Mouse (Mus musculus) midbrain, embryonic 15.5 days (tissue): ENCODE data around the gene Sema3b. TPM values are rescaled to one million over a fixed set of nuclear protein-coding genes. Genes with fewer than 3 reads are reported as not detected.

Experiments used
- ATAC-seq: fragments of 200-750 bp; cut with Nextera tagmentation; replicated peaks from 2 replicates; pipeline ENCODE4 v1.8.0; 2017; ENCODE audit warnings: moderate TSS enrichment
- H3K27ac ChIP-seq: fragments of 300-500 bp; sonication (generic); 2 replicates; pipeline ENCODE4 v1.5.1; 2015; ENCODE audit warnings: mild to moderate bottlenecking, inconsistent platforms
- H3K27me3 ChIP-seq: fragments of 300-500 bp; sonication (generic); replicated peaks from 2 replicates; pipeline ENCODE4 v1.6.1; 2015; ENCODE audit warnings: inconsistent platforms
- H3K36me3 ChIP-seq: fragments of 300-500 bp; sonication (generic); replicated peaks from 2 replicates; pipeline ENCODE4 v1.6.1; 2015; ENCODE audit warnings: inconsistent platforms
- H3K4me1 ChIP-seq: fragments of 300-500 bp; sonication (generic); 2 replicates; pipeline ENCODE4 v1.6.1; 2015; ENCODE audit warnings: inconsistent platforms
- H3K4me2 ChIP-seq: fragments of 300-500 bp; sonication (generic); 2 replicates; pipeline ENCODE4 v1.6.1; 2015; ENCODE audit warnings: inconsistent platforms, mild to moderate bottlenecking, moderate library complexity
- H3K4me3 ChIP-seq: fragments of 300-500 bp; sonication (generic); 2 replicates; pipeline ENCODE4 v1.5.1; 2015; ENCODE audit warnings: mild to moderate bottlenecking, inconsistent platforms
- H3K9ac ChIP-seq: fragments of 300-500 bp; sonication (generic); 2 replicates; pipeline ENCODE4 v1.6.1; 2015; ENCODE audit warnings: mild to moderate bottlenecking, inconsistent platforms
- H3K9me3 ChIP-seq: fragments of 300-500 bp; sonication (generic); 2 replicates; pipeline ENCODE4 v1.6.1; 2016; ENCODE audit warnings: inconsistent platforms
- WGBS: fragments of 180-500 bp; shearing (Covaris S2); methylation state at CpG from one replicate; pipeline ENCODE4 v1.1.7; 2015; ENCODE audit warnings: mixed read lengths; 5-methylcytosine and 5-hydroxymethylcytosine counted together
- polyA plus RNA-seq: library from polyadenylated mRNA; unstranded; fragments of >200 nt; fragmentation: Nextera tagmentation; extraction: Ambion mirVana; gene quantifications from 2 replicates; pipeline ENCODE4 v1.2.1, GENCODE M21; 2015

The Sema3b gene
- polyA plus RNA-seq, 1 experiment from 2014 or later, result 4.3 TPM

DNA sequence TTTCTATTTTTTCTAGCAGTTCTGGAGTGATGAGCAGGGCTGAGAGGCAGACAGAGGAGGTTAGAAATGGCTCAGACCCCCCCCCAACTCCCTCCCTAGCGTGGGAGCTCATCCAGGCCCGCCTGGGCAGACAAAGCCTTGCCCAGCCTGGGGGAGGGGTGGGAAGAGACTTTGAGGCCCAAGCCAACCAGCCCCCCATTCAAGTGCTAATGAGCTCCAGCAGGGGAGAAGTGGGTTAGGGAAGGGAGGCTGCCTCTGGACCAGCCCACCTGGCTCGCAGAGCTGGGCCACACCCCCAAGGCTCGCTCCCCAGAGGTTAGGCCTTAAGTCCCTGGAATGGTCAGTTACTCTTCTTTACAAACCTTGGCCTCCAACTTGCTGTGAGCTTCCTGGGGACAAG, 21.5 kb upstream of the Sema3b start:
- Histone ChIP-seq H3K9me3 (no peaks in the 10 kb centered on the region), H3K4me2 (peak overlapping the region; percentile 97), H3K9ac (peak overlapping the region; percentile 3; the same call in 1 of the 2 replicates), H3K4me3 (peak overlapping the region; percentile 2; the same call in 1 of the 2 replicates), H3K4me1 (peaks cover 91% of the 10 kb centered on the region), H3K27ac (peak overlapping the region; percentile 92), H3K27me3 (no peaks in the 10 kb centered on the region), H3K36me3 (no peaks in the 10 kb centered on the region)
- 3% methylated on average over 4 of the region's 4 CpGs for WGBS
- peak; percentile 7 for ATAC-seq

DNA sequence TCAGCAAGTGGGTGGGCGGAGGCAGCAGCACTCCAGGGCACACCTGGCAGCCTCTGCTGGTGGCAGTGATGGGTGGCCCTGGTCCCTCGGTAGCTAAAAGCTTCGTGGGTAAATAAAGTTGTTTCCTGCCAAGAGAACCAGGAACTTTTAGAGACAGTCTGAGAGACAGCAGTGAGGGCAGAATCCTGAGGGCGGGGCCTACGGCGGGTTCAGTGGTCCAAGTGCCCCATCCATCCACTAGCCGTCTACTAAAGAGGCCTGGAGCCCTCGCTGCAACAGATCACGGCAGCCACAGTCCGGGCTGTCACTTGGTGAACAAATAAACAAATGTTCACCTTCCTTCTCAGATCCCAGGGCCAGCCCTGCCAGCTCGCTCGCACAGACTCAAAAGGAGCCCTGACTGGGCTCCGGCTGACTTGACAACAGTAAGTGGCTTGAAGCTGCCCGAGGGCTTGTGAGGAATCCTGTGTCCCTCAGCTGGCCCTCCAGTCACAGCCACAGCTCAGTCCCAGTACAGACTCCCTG, 20.9 kb upstream of the Sema3b start:
- H3K27ac ChIP-seq, result peak overlapping the region; percentile 92
- ATAC-seq, result peak; percentile 3; the same call in 1 of the 2 replicates
- peak overlapping the region; percentile 3; the same call in 1 of the 2 replicates for H3K9ac ChIP-seq
- peaks cover 91% of the 10 kb centered on the region for H3K4me1 ChIP-seq
- H3K9me3 ChIP-seq, result no peaks in the 10 kb centered on the region
- H3K4me3 ChIP-seq, result peak overlapping the region; percentile 2; the same call in 1 of the 2 replicates
- H3K36me3 ChIP-seq, result no peaks in the 10 kb centered on the region
- no peaks in the 10 kb centered on the region for H3K27me3 ChIP-seq
- WGBS, result 5% methylated on average over 14 of the region's 14 CpGs
- H3K4me2 ChIP-seq, result peak overlapping the region; percentile 97

DNA sequence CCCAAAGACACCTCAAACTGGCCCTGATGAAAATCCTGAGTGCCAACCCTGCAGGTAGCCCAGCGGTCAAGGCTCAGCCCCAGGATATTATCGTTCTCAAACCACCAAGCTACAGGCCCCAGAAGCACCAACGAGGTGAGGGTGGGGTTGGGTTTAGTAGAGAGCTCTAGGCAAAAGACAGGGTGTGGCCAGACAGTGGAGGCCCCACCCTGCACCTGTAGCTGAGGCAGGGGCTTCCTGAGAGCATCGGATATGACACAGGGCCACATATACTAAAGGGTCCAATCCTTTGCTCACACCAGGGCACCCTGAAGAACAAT, 20.3 kb upstream of the Sema3b start:
- Histone ChIP-seq H3K9ac (peak overlapping the region; percentile 17; the same call in 1 of the 2 replicates), H3K4me2 (peak overlapping the region; percentile 97), H3K27ac (peak overlapping the region; percentile 92), H3K4me1 (peaks cover 91% of the 10 kb centered on the region), H3K27me3 (no peaks in the 10 kb centered on the region), H3K36me3 (no peaks in the 10 kb centered on the region), H3K9me3 (no peaks in the 10 kb centered on the region), H3K4me3 (no peak overlapping the region)
- WGBS, result 25% methylated on average over 4 of the region's 4 CpGs
- ATAC-seq, result no peak

DNA sequence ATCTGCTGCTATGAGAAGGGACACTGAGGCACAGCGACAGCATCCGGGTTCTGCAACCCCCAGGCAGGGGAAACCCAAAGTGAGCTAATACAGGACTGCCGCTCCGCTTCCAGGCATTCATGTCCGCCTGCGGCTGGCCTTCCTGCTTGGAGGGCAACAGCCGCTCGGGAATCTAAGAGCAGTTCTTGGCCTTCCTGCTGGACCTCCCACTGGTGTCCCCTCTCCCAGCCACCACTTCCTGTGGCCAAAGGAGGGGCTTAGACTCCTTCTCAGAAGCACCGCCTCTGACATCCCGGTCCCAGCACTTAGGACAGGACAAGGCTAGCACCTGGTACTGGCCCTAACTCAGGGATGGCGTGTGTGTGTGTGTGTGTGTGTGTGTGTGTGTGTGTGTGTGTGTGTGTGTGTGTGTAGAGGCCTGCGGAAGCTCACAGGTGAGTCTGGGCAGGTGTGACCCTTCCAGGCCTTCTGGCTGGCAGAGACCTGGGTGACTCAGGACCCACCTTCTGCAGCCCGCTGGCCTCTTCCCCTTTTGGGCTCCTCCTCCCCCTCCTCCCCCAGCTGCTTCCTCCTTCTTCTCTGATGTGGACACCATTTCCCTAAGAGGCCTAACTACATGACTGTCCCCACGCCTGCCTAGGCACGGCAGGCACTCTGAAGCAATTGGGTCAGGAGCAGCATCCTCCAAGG, 19.8 kb upstream of the Sema3b start:
- no peaks in the 10 kb centered on the region for H3K27me3 ChIP-seq
- H3K27ac ChIP-seq, result peak overlapping the region; percentile 92
- 28% methylated on average over 15 of the region's 15 CpGs for WGBS
- peaks cover 86% of the 10 kb centered on the region for H3K4me1 ChIP-seq
- no peaks in the 10 kb centered on the region for H3K9me3 ChIP-seq
- H3K9ac ChIP-seq, result peak overlapping the region; percentile 31
- H3K36me3 ChIP-seq, result no peaks in the 10 kb centered on the region
- no peak overlapping the region for H3K4me3 ChIP-seq
- H3K4me2 ChIP-seq, result peak overlapping the region; percentile 97
- ATAC-seq, result no peak

DNA sequence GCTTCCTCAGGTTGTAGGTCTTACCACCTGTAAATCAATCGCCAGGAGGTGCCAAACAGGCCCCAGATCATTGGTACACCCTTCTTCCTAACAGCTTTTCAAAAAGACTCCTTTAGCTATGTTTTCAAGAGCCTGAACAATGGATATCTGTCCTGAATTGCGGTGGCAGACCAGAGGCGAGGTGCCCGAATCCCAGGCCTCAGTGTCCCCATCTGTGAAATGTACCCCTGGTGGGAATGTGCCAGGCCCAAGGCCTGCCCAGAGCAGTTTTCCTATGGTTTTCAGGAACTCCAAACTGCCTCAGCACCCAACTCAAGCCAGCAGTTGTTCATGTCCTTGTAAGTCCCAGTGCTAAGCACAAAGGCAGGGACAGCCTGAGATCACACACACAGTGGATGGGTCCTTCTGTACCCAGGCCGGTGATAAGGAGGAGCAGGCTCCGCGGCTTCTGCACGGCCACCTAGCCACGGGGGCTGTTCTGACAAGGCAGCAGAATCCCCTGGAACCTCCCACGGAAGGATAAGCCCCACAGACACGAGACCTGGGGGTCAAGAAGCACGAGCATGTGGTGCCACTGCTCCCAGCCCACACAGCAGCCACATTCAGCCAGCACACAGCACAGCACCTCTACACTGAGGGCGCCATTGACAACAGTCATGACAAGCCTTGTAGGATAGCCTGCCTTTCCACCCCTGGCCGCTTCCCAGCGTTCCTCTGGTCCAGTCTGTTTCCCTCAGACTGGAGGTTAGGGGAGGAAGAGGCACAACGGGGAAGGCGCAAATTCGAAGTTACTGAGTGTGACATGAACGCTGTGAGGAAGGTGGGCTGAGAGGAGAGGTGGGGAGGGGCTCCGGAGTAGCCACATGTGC, 18.6 kb upstream of the Sema3b start:
- no peaks in the 10 kb centered on the region for H3K27me3 ChIP-seq
- 11% methylated on average over 20 of the region's 20 CpGs for WGBS
- H3K27ac ChIP-seq, result peak overlapping the region; percentile 92
- H3K9me3 ChIP-seq, result no peaks in the 10 kb centered on the region
- 0 out of 2 replicates have a peak overlapping the region, but pooled peaks have one; percentile 1 for H3K4me3 ChIP-seq
- peak overlapping the region; percentile 97 for H3K4me2 ChIP-seq
- ATAC-seq, result no peak
- H3K9ac ChIP-seq, result peak overlapping the region; percentile 31
- H3K36me3 ChIP-seq, result no peaks in the 10 kb centered on the region
- H3K4me1 ChIP-seq, result peaks cover 74% of the 10 kb centered on the region

DNA sequence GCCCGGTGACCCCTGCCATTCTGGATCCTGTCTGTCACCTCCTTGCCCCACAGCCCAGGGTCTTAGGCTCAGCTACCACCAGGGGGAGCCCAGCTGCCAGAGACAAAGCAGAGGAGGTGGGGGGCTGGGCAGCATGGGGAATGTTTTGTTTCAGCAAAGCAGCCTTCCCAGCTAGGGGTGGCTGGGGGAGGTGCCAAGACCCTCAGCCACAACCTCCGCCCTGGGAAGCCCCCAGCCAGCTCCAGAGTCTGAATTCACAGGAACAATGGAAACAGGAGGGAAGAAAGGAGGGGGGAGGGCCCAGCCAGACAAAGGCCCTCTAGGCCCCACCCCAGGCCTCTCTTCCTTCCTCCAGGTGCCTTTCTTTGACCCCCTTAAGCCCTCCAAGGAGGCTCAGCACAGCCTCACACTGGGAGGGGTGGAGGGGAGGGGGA, 17.8 kb upstream of the Sema3b start:
- no peaks in the 10 kb centered on the region for H3K36me3 ChIP-seq
- 0 out of 2 replicates have a peak overlapping the region, but pooled peaks have one; percentile 8 for H3K4me3 ChIP-seq
- peaks cover 67% of the 10 kb centered on the region for H3K4me1 ChIP-seq
- H3K9me3 ChIP-seq, result no peaks in the 10 kb centered on the region
- H3K27ac ChIP-seq, result peak overlapping the region; percentile 92
- H3K27me3 ChIP-seq, result no peaks in the 10 kb centered on the region
- 0% methylated on average over 2 of the region's 2 CpGs for WGBS
- ATAC-seq, result peak; percentile 73
- peak overlapping the region; percentile 97 for H3K4me2 ChIP-seq
- peak overlapping the region; percentile 31 for H3K9ac ChIP-seq

DNA sequence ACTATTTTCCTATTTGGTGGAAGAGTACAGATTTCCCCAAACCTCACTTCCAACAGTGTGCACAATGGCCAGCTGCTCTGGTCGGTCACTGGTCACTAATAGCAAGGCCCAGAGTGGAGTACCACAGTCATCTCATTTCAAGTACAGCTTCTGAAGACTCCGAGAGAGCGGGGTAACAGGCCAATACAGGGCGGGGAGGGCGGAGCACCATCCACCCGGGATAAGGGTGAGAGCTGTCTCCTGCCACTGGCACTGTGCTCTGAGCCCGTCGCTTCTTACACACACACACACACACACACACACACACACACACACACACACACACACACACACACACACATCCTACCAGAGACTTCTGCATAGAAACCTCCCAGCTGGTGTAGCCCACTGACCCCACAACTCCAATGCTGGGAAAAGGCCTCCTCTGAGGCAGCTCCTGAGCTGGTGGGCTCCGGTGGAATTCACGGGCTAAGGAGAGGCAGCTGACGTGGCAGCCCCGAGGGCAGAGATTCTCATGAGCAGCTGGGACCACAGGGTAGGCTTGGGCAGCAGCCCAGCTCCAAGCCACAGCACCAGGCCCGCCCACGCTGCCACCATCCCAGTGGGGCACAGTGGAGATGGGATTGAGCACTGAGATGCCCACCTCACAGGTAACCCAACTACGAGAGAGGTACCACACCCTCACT, 17.3 kb upstream of the Sema3b start:
- Histone ChIP-seq H3K36me3 (no peaks in the 10 kb centered on the region), H3K4me3 (0 out of 2 replicates have a peak overlapping the region, but pooled peaks have one; percentile 8), H3K4me1 (peaks cover 61% of the 10 kb centered on the region), H3K27ac (peak overlapping the region; percentile 92), H3K27me3 (no peaks in the 10 kb centered on the region), H3K4me2 (peak overlapping the region; percentile 97), H3K9me3 (no peaks in the 10 kb centered on the region), H3K9ac (peak overlapping the region; percentile 31)
- ATAC-seq, result peak; percentile 50
- 23% methylated on average over 15 of the region's 15 CpGs for WGBS

DNA sequence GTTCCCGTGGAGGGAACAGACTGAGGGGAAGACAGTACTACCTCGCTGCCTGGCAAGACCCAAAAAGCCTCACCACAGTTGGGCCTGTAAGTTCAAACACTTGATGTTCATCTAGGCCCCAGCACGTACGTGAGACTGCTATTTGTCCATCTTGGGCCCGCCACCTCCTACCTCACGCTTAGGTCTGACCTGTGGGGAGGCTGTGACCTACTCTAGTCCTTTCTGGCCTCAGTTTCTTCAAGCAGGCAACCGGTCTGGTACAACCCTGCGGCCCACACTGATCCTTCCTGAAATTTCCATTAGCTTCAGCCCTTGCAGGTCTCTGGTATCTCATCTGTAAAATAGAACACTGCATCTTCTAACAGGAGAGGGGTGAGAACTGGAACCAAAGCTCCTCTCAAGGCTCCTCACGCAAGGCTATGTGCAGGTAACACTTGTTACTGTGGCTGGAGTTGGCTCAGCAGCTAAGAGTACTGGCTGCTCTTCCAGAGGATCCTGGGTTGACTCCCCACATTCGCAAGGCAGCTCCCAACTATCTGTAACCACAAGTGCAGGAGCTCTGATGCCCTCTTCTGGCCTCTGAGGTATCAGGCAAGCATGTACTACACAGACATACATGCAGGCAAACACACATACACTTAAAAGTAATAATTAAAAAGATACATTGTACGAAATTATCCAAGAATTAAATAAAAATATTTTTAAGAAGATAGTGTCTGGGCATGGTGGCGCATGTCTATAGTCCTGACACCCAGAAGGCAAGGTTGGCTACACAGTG, 16.5 kb upstream of the Sema3b start:
- no peaks in the 10 kb centered on the region for H3K9me3 ChIP-seq
- H3K27me3 ChIP-seq, result no peaks in the 10 kb centered on the region
- no peaks in the 10 kb centered on the region for H3K36me3 ChIP-seq
- peaks cover 54% of the 10 kb centered on the region for H3K4me1 ChIP-seq
- no peak overlapping the region for H3K4me3 ChIP-seq
- no peak overlapping the region for H3K4me2 ChIP-seq
- peak overlapping the region; percentile 92 for H3K27ac ChIP-seq
- 82% methylated on average over 12 of the region's 12 CpGs for WGBS
- no peak overlapping the region for H3K9ac ChIP-seq
- no peak for ATAC-seq

DNA sequence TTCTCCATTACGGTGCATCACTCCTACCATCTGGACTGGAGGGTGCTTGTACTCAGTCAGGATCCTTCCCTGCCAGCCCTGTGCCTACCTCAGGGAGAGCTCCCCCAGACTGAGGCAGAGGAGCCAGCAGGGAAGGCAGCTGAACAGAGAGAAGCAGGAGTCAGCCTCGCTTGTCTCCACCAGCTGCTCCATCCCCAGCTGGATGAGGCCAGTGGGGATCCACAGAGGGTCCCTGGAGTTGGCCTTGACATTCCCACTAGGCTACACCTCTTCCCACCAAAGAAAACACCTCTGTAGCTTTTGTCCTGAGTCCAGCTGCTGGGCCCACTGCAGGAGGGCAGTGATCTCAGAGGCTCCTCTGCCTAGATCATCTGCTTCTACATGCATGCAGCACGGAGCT, 15.9 kb upstream of the Sema3b start:
- ATAC-seq, result no peak
- WGBS, result 57% methylated on average over 3 of the region's 3 CpGs
- Histone ChIP-seq H3K9ac (no peak overlapping the region), H3K4me1 (peaks cover 48% of the 10 kb centered on the region), H3K4me2 (no peak overlapping the region), H3K9me3 (no peaks in the 10 kb centered on the region), H3K36me3 (no peaks in the 10 kb centered on the region; the same call in 1 of the 2 replicates), H3K27ac (peak overlapping the region; percentile 92), H3K4me3 (no peak overlapping the region), H3K27me3 (no peaks in the 10 kb centered on the region)

DNA sequence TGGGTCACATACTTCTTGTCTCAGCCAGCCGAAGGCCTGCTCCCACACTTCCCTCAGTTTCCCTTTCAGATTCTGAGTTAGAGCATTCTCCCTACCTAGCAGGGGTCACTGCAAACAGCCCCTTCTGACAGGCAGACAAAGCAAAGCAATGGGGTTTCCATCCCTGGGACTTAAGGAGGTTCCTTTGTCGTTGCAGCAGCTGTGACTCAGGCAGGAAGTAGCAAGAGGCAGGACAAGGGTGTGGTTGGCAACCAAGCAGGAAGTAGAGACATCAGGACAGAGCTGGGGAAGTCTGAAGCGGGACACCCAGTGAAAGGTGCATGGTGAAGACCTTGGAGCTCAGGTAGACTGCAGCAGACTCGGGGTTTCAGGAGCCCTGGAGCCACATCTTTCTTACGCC, 15.5 kb upstream of the Sema3b start:
- no peak overlapping the region for H3K4me3 ChIP-seq
- no peaks in the 10 kb centered on the region for H3K27me3 ChIP-seq
- peak overlapping the region; percentile 92 for H3K27ac ChIP-seq
- no peaks in the 10 kb centered on the region for H3K9me3 ChIP-seq
- H3K9ac ChIP-seq, result no peak overlapping the region
- 72% methylated on average over 5 of the region's 5 CpGs for WGBS
- H3K4me2 ChIP-seq, result no peak overlapping the region
- H3K36me3 ChIP-seq, result no peaks in the 10 kb centered on the region; the same call in 1 of the 2 replicates
- peaks cover 44% of the 10 kb centered on the region for H3K4me1 ChIP-seq
- no peak for ATAC-seq

DNA sequence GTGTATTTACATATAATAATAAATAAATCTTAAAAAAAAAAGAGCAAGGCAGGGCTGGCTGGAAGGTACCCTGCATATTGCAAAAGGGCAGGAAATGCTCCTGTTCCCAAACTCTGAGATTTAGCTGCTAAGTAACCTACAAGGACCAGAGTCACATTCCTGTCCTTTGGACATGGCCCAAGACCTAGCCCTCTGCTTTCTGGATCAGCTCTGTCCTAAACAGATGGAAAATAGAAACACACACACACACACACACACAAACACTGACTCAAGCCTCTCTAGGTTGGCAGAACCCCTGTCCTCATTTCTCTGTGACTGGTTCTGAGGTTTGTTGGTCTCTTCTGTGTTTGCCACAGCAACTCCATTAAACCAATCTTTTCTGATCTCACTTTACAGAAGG, 11.9 kb upstream of the Sema3b start:
- peaks cover 18% of the 10 kb centered on the region for H3K4me1 ChIP-seq
- no peaks in the 10 kb centered on the region for H3K9me3 ChIP-seq
- peaks cover 23% of the 10 kb centered on the region for H3K36me3 ChIP-seq
- H3K27ac ChIP-seq, result no peak overlapping the region
- no peak overlapping the region for H3K9ac ChIP-seq
- ATAC-seq, result no peak
- no peak overlapping the region for H3K4me2 ChIP-seq
- no peaks in the 10 kb centered on the region for H3K27me3 ChIP-seq
- H3K4me3 ChIP-seq, result no peak overlapping the region
